Mouse (Mus musculus): ENCODE measurements around the gene Dag1.
"Not testable (repeated sequence)": the region's sequence is repeated elsewhere in the genome, so short reads cannot be mapped to it uniquely, and the experiment has no call there.

Gene Dag1

GRCm38 (mm10) chr9:108263690-108264190 is at the start of gene Dag1:
Gene Dag1, minus strand, starts transcription at chr9:108263958.
- DNase-seq = peak; percentile 100

- no peak for DNase-seq
Measured at GRCm38 (mm10) chr9:108308141-108308540, 44.4 kb upstream of the Dag1 start.

- no peak for DNase-seq
Measured at GRCm38 (mm10) chr9:108307021-108307807, 43.5 kb upstream of the Dag1 start.

GRCm38 (mm10) chr9:108306571-108306980 is 42.8 kb upstream of the Dag1 start:
- peak; percentile 92 for DNase-seq

- peak; percentile 99 for DNase-seq
Measured at GRCm38 (mm10) chr9:108305629-108306520, 42.1 kb upstream of the Dag1 start, which contains the start of the genes Rhoa and Tcta. Gene Rhoa, plus strand, starts transcription at chr9:108306129. Gene Tcta, minus strand, starts transcription at chr9:108306160.

GRCm38 (mm10) chr9:108305170-108305569 is 41.4 kb upstream of the Dag1 start:
- DNase-seq = peak; percentile 13

GRCm38 (mm10) chr9:108304716-108305115 is 41.0 kb upstream of the Dag1 start:
- DNase-seq = no peak

GRCm38 (mm10) chr9:108301853-108302252 is 38.1 kb upstream of the Dag1 start:
- DNase-seq = peak; percentile 25

- DNase-seq = peak; percentile 42
Measured at GRCm38 (mm10) chr9:108296453-108297355, 32.9 kb upstream of the Dag1 start, which contains the start of gene Amt. Gene Amt, plus strand, starts transcription at chr9:108296853.

- DNase-seq = no peak
Measured at GRCm38 (mm10) chr9:108290773-108291172, 27.0 kb upstream of the Dag1 start.

GRCm38 (mm10) chr9:108290016-108290750 is 26.4 kb upstream of the Dag1 start, which contains the start of gene Nicn1:
Gene Nicn1, plus strand, starts transcription at chr9:108290429.
- DNase-seq = peak; percentile 97

- no peak for DNase-seq
Measured at GRCm38 (mm10) chr9:108289347-108289746, 25.6 kb upstream of the Dag1 start.

- DNase-seq = not testable (repeated sequence)
Measured at GRCm38 (mm10) chr9:108287526-108288238, 23.9 kb upstream of the Dag1 start.

GRCm38 (mm10) chr9:108284410-108284809 is 20.7 kb upstream of the Dag1 start:
- peak; percentile 89 for DNase-seq

GRCm38 (mm10) chr9:108280071-108280828 is 16.5 kb upstream of the Dag1 start:
- peak; percentile 92 for DNase-seq

GRCm38 (mm10) chr9:108278697-108279450 is 15.1 kb upstream of the Dag1 start:
- DNase-seq = peak; percentile 70

- peak; percentile 70 for DNase-seq
Measured at GRCm38 (mm10) chr9:108275331-108275659, 11.5 kb upstream of the Dag1 start.

GRCm38 (mm10) chr9:108274476-108275330 is 10.9 kb upstream of the Dag1 start:
- no peak for DNase-seq

Data from lung, postnatal 10 days (tissue).